Comparison of ENCODE assay signal across 9 mouse cellular contexts in the genomic region with DNA sequence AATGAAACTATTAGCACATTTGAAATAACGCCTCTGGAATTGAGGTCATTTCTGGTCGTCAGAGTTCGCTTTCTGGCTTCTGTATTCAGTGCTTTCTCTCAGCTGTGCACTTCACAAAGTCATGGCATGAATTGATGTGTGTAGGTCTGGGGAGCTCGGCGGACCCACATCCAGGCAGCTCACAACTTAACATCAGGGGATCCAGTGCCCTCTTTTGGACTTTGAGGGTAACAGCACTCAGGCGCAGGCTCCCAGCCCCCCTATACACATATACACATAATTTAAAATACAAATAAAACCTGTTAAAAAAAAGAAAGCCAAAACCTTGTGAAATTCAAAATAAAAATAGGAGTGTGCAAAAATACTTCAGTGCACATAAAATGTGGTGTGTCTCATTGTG.
DNase-seq lines count a peak whose midpoint lies in the region; ATAC-seq and TF ChIP-seq lines count a peak whose summit lies in the region.
"Had no signal": no experiment of that assay in that cellular context is flagged by ENCODE, and none has a peak within 500 bp of the region (broad histone marks: within the 10 kb centered on the region; RNA-seq: fewer than 3 reads in every experiment).

No protein-coding gene starts in this region.

- H3K36me3 ChIP-seq in forebrain, embryonic 14.5 days (ENCODE audit: control insufficient read depth, insufficient read depth, low read length), result no peaks in the 10 kb centered on the region
- no peaks in the 10 kb centered on the region for H3K36me3 ChIP-seq in forebrain, embryonic 11.5 days (ENCODE audit: control insufficient read depth, insufficient read depth, low read length)
- no peaks in the 10 kb centered on the region for H3K36me3 ChIP-seq in lung, embryonic 14.5 days (ENCODE audit: insufficient read depth)
- H3K36me3 ChIP-seq in hindbrain, embryonic 16.5 days (ENCODE audit: control insufficient read depth, insufficient read depth, low read length), result no peaks in the 10 kb centered on the region
- H3K36me3 ChIP-seq: heart, embryonic 10.5 days had no signal

- no peak for ATAC-seq in forebrain, embryonic 14.5 days
- no peak for ATAC-seq in forebrain, embryonic 11.5 days (replicated peaks; ENCODE audit: low FRiP score)
- ATAC-seq in lung, embryonic 14.5 days (ENCODE audit: insufficient read depth), result no peak
- ATAC-seq in Patski, result no peak
- ATAC-seq in megakaryocyte progenitor cell, adult 5-6 weeks (replicated peaks; ENCODE audit: poor library complexity), result peak; percentile 66
- no peak for ATAC-seq in hindbrain, embryonic 16.5 days
- no peak for ATAC-seq in inflammation-experienced regulatory T-cells, adult 6 months

- CTCF ChIA-PET in Patski (lab: Charles Lee), result interaction anchor here (0.9 to 1.2 kb wide), 5 partner anchors 22 to 160 kb away, joined by 3 to 4 read pairs (median 3); no protein-coding TSS in a partner anchor

- no peak overlapping the region for H3K4me2 ChIP-seq in forebrain, embryonic 14.5 days (ENCODE audit: low read length)
- no peak overlapping the region for H3K4me2 ChIP-seq in forebrain, embryonic 11.5 days (ENCODE audit: low read depth, low read length, severe bottlenecking)
- no peak overlapping the region for H3K4me2 ChIP-seq in lung, embryonic 14.5 days
- H3K4me2 ChIP-seq in hindbrain, embryonic 16.5 days (ENCODE audit: low read length), result no peak overlapping the region

- H3K27ac ChIP-seq in forebrain, embryonic 14.5 days (ENCODE audit: low read depth, low read length), result no peak overlapping the region
- H3K27ac ChIP-seq in forebrain, embryonic 11.5 days (ENCODE audit: low read depth, low read length), result no peak overlapping the region
- no peak overlapping the region for H3K27ac ChIP-seq in lung, embryonic 14.5 days (ENCODE audit: low read depth)
- H3K27ac ChIP-seq in hindbrain, embryonic 16.5 days (ENCODE audit: low read depth, low read length), result no peak overlapping the region
- H3K27ac ChIP-seq: heart, embryonic 10.5 days had no signal

- TF ChIP-seq CTCF in lung, embryonic 14.5 days (IDR thresholded peaks at IDR 0.05; ENCODE audit: low read depth), result peak; percentile 57
- peak; percentile 63 for TF ChIP-seq CTCF in Patski (IDR thresholded peaks at IDR 0.05)

- POLR2A ChIA-PET in Patski (lab: Charles Lee), result no interaction called here

- no peaks in the 10 kb centered on the region for H3K27me3 ChIP-seq in forebrain, embryonic 14.5 days (replicated peaks; ENCODE audit: control insufficient read depth, insufficient read depth, low read length)
- H3K27me3 ChIP-seq in forebrain, embryonic 11.5 days (ENCODE audit: control insufficient read depth, insufficient read depth, low read length), result no peaks in the 10 kb centered on the region
- no peaks in the 10 kb centered on the region for H3K27me3 ChIP-seq in lung, embryonic 14.5 days (ENCODE audit: insufficient read depth, low read length)
- no peaks in the 10 kb centered on the region for H3K27me3 ChIP-seq in Patski
- H3K27me3 ChIP-seq in hindbrain, embryonic 16.5 days (replicated peaks; ENCODE audit: control insufficient read depth, insufficient read depth, low read length), result no peaks in the 10 kb centered on the region

- H3K4me1 ChIP-seq in forebrain, embryonic 14.5 days (ENCODE audit: control insufficient read depth, insufficient read depth, low read length), result no peaks in the 10 kb centered on the region
- no peaks in the 10 kb centered on the region for H3K4me1 ChIP-seq in forebrain, embryonic 11.5 days (replicated peaks; ENCODE audit: control insufficient read depth, insufficient read depth, low read length)
- no peaks in the 10 kb centered on the region for H3K4me1 ChIP-seq in lung, embryonic 14.5 days (ENCODE audit: insufficient read depth)
- no peaks in the 10 kb centered on the region for H3K4me1 ChIP-seq in hindbrain, embryonic 16.5 days (ENCODE audit: control insufficient read depth, insufficient read depth, low read depth, low read length)

- DNase-seq in forebrain, embryonic 14.5 days (ENCODE audit: low spot score), result peak; percentile 52
- DNase-seq in forebrain, embryonic 11.5 days (ENCODE audit: low spot score), result no peak
- DNase-seq in lung, embryonic 14.5 days, result peak; percentile 65
- DNase-seq in lung, postnatal 36 days, result no peak
- DNase-seq in Patski (ENCODE audit: low read depth, low spot score), result no peak

- 60% methylated on average over 6 of the region's 6 CpGs for WGBS in forebrain, embryonic 14.5 days
- 75% methylated on average over 6 of the region's 6 CpGs for WGBS in forebrain, embryonic 11.5 days
- 55% methylated on average over 6 of the region's 6 CpGs for WGBS in lung, embryonic 14.5 days
- WGBS in hindbrain, embryonic 16.5 days, result 68% methylated on average over 6 of the region's 6 CpGs

- in situ Hi-C loops in Patski (cut with MboI; ENCODE audit: low pct_unique_long_range_greater_than_20kb), result no loop called here

- no peak overlapping the region for H3K9ac ChIP-seq in forebrain, embryonic 14.5 days (ENCODE audit: low read length)
- H3K9ac ChIP-seq in forebrain, embryonic 11.5 days (ENCODE audit: low read length), result no peak overlapping the region
- H3K9ac ChIP-seq in lung, embryonic 14.5 days, result no peak overlapping the region
- no peak overlapping the region for H3K9ac ChIP-seq in hindbrain, embryonic 16.5 days (ENCODE audit: low read depth, low read length)

- no peaks in the 10 kb centered on the region for H3K9me3 ChIP-seq in forebrain, embryonic 14.5 days (replicated peaks; ENCODE audit: control insufficient read depth, low read length)
- H3K9me3 ChIP-seq in forebrain, embryonic 11.5 days (ENCODE audit: control insufficient read depth, low read length), result no peaks in the 10 kb centered on the region
- H3K9me3 ChIP-seq in lung, embryonic 14.5 days (ENCODE audit: low read depth, low read length), result no peaks in the 10 kb centered on the region
- no peaks in the 10 kb centered on the region for H3K9me3 ChIP-seq in hindbrain, embryonic 16.5 days (ENCODE audit: control insufficient read depth, low read length)
- H3K9me3 ChIP-seq: heart, embryonic 10.5 days had no signal

- H3K4me3 ChIP-seq in forebrain, embryonic 14.5 days (ENCODE audit: low read depth, low read length), result no peak overlapping the region
- H3K4me3 ChIP-seq in forebrain, embryonic 11.5 days (ENCODE audit: low read depth, low read length), result no peak overlapping the region
- no peak overlapping the region for H3K4me3 ChIP-seq in lung, embryonic 14.5 days (ENCODE audit: low read depth, low read length)
- no peak overlapping the region for H3K4me3 ChIP-seq in hindbrain, embryonic 16.5 days (ENCODE audit: low read length)
- H3K4me3 ChIP-seq: heart, embryonic 10.5 days had no signal

Comparison
In these comparisons a context has a peak if more than half of its experiments do, and no peak if none do; other contexts are left out.
1. DNase-seq: peak in forebrain, embryonic 14.5 days (single experiment) and lung, embryonic 14.5 days (single experiment); none in forebrain, embryonic 11.5 days (single experiment), lung, postnatal 36 days (single experiment) and Patski (single experiment).